Mouse (Mus musculus) limb, embryonic 13.5 days (tissue): ENCODE data around the gene Zbtb37. TPM values are rescaled to one million over a fixed set of nuclear protein-coding genes. Genes with fewer than 3 reads are reported as not detected.
"Not testable (repeated sequence)": the region's sequence is repeated elsewhere in the genome, so short reads cannot be mapped to it uniquely, and the experiment has no call there.

Source experiments
- ATAC-seq: fragments of 200-750 bp; cut with Nextera tagmentation; 2 replicates; pipeline ENCODE4 v1.8.0; 2017; ENCODE audit warnings: low read depth, moderate number of reproducible peaks, moderate TSS enrichment; ENCODE audit not compliant: low FRiP score
- H3K27ac ChIP-seq: fragments of 300-500 bp; sonication (generic); 2 replicates; pipeline ENCODE4 v1.5.1; 2015; ENCODE audit warnings: inconsistent platforms, mild to moderate bottlenecking, moderate library complexity
- H3K27me3 ChIP-seq: fragments of 300-500 bp; sonication (generic); 2 replicates; pipeline ENCODE4 v1.6.1; 2015; ENCODE audit warnings: mild to moderate bottlenecking, inconsistent platforms
- H3K36me3 ChIP-seq: fragments of 300-500 bp; sonication (generic); 2 replicates; pipeline ENCODE4 v1.6.1; 2015; ENCODE audit warnings: inconsistent platforms, mild to moderate bottlenecking, moderate library complexity
- H3K4me1 ChIP-seq: fragments of 300-500 bp; sonication (generic); 2 replicates; pipeline ENCODE4 v1.6.1; 2015; ENCODE audit warnings: inconsistent platforms
- H3K4me2 ChIP-seq: fragments of 300-500 bp; sonication (generic); replicated peaks from 2 replicates; pipeline ENCODE4 v1.6.1; 2015; ENCODE audit warnings: inconsistent platforms, mild to moderate bottlenecking, moderate library complexity
- H3K4me3 ChIP-seq: fragments of 300-500 bp; sonication (generic); 2 replicates; pipeline ENCODE4 v1.5.1; 2015; ENCODE audit warnings: moderate library complexity, mild to moderate bottlenecking, inconsistent platforms
- H3K9ac ChIP-seq: fragments of 300-500 bp; sonication (generic); 2 replicates; pipeline ENCODE4 v1.6.1; 2015; ENCODE audit warnings: mild to moderate bottlenecking, inconsistent platforms
- H3K9me3 ChIP-seq: fragments of 300-500 bp; sonication (generic); 2 replicates; pipeline ENCODE4 v1.6.1; 2016; ENCODE audit warnings: inconsistent platforms
- WGBS: fragments of 180-500 bp; shearing (Covaris S2); methylation state at CpG from one replicate; pipeline ENCODE4 v1.1.7; 2015; 5-methylcytosine and 5-hydroxymethylcytosine counted together
- polyA plus RNA-seq: library from polyadenylated mRNA; unstranded; fragments of >200 nt; fragmentation: Nextera tagmentation; extraction: Ambion mirVana; gene quantifications from 2 replicates; pipeline ENCODE4 v1.2.1, GENCODE M21; 2015

Gene Zbtb37
- polyA plus RNA-seq, 1 experiment from 2014 or later: 10.8 TPM

DNA sequence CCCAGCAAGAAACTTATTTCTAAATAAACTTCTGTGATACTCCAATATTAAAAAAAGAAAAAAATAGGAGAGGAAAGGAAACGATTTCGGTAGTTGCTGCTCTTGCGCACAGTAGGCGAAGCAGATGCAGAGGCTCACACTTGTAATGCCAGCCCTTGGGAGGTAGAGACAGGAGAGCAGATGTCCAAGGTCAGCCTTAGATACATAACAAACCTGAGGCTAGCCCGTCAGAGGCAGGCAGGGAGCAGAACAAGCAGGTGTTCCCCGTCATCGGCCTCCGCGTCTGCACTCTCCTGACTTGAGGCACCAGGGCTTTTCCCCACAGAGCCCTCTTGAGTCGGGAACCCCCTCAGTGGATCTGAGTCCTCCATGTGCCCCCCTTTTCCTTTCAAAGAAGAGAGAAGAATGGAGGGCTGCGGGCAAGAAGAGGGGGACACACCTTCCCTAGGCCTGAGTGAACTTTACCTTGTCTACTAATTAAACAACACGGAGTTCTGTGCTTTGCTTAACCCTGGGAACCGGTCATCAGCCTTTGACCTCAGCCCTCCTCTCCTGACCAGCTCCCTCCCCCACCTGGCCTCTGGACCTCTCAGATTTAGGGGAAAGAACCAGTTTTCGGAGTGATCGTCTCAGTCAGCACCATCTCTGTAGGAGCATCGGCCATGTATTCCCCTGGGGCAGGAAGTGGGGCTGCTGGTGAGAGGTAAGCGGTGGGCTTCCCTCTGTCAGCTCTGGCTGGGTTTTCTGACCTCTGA, 47.6 kb downstream of the Zbtb37 start:
- no peak for ATAC-seq
- no peak overlapping the region for H3K4me2 ChIP-seq
- 82% methylated on average over 17 of the region's 17 CpGs for WGBS
- no peak overlapping the region for H3K27ac ChIP-seq
- H3K27me3 ChIP-seq: no peaks in the 10 kb centered on the region
- no peaks in the 10 kb centered on the region for H3K9me3 ChIP-seq
- no peak overlapping the region for H3K9ac ChIP-seq
- no peaks in the 10 kb centered on the region for H3K36me3 ChIP-seq
- peaks cover 6% of the 10 kb centered on the region; the same call in 1 of the 2 replicates for H3K4me1 ChIP-seq
- H3K4me3 ChIP-seq: no peak overlapping the region

DNA sequence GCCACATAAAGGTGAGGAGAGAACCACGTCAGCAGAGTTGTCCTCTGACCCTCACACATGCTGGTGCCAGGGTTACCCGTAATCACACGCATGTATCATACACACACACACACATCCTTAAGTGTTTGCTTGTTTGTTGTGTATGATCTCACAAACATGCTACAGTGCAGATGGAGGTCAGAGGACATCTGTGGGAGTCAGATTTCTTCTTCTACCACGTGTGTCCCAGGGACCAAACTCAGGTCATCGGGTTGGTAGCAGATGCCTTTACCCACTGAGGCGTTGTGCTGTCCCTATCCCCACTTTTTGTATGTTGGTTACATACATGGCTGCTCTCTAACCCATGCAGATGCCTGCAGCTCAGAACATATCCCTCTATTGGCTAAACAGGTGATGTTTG, 49.2 kb downstream of the Zbtb37 start:
- peaks cover 6% of the 10 kb centered on the region; the same call in 1 of the 2 replicates for H3K4me1 ChIP-seq
- H3K27me3 ChIP-seq: no peaks in the 10 kb centered on the region
- no peak for ATAC-seq
- 74% methylated on average over 6 of the region's 6 CpGs for WGBS
- no peaks in the 10 kb centered on the region for H3K9me3 ChIP-seq
- H3K9ac ChIP-seq: no peak overlapping the region
- H3K36me3 ChIP-seq: no peaks in the 10 kb centered on the region
- no peak overlapping the region for H3K27ac ChIP-seq
- H3K4me3 ChIP-seq: no peak overlapping the region
- H3K4me2 ChIP-seq: no peak overlapping the region

DNA sequence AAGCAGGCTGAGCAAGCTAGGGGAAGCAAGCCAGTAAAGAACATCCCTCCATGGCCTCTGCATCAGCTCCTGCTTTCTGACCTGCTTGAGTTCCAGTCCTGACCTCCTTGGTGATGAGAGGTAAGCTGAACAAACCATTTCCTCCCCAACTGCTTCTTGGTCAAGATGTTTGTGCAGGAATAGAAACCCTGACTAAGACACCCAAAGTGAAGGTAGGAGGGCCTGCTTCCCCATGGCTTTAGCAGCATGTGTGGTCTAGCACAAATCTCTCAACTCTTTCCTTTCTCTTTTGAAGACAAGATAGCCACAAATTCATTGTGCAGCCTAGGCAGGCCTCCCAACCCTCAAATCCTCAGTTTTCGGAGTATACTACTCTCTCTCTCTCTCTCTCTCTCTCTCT, 49.9 kb downstream of the Zbtb37 start:
- not testable (repeated sequence) for H3K9ac ChIP-seq, H3K36me3 ChIP-seq, H3K9me3 ChIP-seq, H3K4me3 ChIP-seq, H3K4me1 ChIP-seq, H3K4me2 ChIP-seq, ATAC-seq, H3K27ac ChIP-seq, H3K27me3 ChIP-seq
- WGBS: 89% methylated on average over 1 of the region's 1 CpGs

DNA sequence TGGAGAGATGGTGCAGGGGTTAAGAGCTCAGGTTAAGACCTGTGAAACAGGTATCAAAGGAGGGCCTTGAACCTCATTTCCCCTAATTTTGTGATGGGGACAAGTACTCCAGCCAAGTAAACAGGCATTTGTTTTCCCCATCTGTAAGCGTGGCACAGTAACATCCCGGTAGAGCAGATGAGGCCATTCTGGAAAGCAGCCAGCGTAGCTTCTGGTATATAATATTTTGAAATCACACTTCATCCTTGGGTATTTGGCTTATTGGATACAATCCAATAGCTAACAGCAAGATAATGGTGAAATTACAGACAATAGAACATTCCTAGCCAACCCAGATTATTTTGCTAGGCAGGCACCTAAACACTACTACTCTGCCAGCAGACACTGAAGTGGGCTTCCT, 51.8 kb downstream of the Zbtb37 start:
- H3K4me3 ChIP-seq: no peak overlapping the region
- no peak overlapping the region for H3K4me2 ChIP-seq
- H3K36me3 ChIP-seq: no peaks in the 10 kb centered on the region
- ATAC-seq: no peak
- H3K4me1 ChIP-seq: peaks cover 6% of the 10 kb centered on the region; the same call in 1 of the 2 replicates
- no peak overlapping the region for H3K27ac ChIP-seq
- H3K9me3 ChIP-seq: no peaks in the 10 kb centered on the region
- no peak overlapping the region for H3K9ac ChIP-seq
- no peaks in the 10 kb centered on the region for H3K27me3 ChIP-seq
- 82% methylated on average over 3 of the region's 3 CpGs for WGBS

DNA sequence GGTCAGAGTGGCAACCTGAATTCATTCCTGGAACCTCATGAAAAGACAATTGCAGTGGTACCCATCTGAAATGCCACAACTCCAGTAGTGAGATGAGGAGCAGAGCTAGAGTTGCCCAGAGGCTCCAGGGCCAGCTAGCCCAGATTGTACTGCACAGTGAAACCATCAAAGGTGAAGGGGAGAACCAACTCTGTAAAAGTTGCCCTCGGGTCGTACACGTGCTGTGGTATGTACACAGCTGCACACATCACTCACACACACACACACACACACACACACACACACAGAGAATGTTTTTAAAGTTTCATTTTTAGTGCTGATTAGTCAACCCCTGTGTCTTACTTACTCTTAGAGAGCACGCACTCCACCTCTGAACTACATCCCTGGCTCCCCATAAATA, 53.3 kb downstream of the Zbtb37 start:
- H3K27ac ChIP-seq: no peak overlapping the region
- H3K36me3 ChIP-seq: no peaks in the 10 kb centered on the region
- ATAC-seq: no peak

DNA sequence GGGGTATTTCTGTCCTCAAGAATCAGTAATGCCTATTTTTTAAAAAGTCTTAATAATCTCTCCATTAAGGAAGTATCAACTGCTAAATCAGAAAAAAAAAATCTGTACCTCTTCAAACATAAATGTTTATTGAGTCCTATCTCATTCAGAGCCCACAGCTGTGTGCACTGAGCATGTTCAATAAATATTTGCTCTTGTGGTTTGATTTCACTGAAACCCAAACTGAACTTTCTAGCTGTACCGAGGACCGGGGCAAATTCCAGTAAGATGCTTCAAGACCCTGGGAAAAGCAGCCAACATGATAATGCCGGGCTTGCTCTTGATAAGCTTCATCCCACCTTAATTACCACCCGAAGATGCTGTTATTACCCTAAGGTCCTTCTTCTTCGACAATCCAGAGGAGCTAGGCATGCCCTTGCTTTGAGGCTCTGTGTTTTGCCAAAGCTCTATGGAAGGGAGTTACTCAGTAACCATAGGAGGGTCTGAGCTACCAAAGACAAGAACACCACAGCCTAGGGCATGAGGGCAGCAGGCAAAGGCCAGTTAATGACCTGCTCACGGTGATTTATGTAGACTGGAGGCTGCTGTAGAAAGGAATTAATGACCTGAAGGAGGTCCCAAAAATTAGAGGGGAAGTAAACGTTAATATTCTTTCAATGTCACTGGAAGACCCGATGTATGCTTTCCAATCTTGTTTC, 54.0 kb downstream of the Zbtb37 start:
- H3K4me2 ChIP-seq: no peak overlapping the region
- ATAC-seq: no peak
- H3K9me3 ChIP-seq: no peaks in the 10 kb centered on the region
- no peak overlapping the region for H3K27ac ChIP-seq
- no peak overlapping the region for H3K9ac ChIP-seq
- 71% methylated on average over 8 of the region's 8 CpGs for WGBS
- H3K4me3 ChIP-seq: no peak overlapping the region
- peaks cover 6% of the 10 kb centered on the region; the same call in 1 of the 2 replicates for H3K4me1 ChIP-seq
- H3K36me3 ChIP-seq: no peaks in the 10 kb centered on the region
- no peaks in the 10 kb centered on the region for H3K27me3 ChIP-seq

More for the DNA sequence above, 53.3 kb downstream of the Zbtb37 start:
- H3K4me3 ChIP-seq: no peak overlapping the region
- H3K4me1 ChIP-seq: peaks cover 6% of the 10 kb centered on the region; the same call in 1 of the 2 replicates
- H3K9ac ChIP-seq: no peak overlapping the region
- H3K4me2 ChIP-seq: no peak overlapping the region
- H3K27me3 ChIP-seq: no peaks in the 10 kb centered on the region
- 86% methylated on average over 4 of the region's 4 CpGs for WGBS
- no peaks in the 10 kb centered on the region for H3K9me3 ChIP-seq

DNA sequence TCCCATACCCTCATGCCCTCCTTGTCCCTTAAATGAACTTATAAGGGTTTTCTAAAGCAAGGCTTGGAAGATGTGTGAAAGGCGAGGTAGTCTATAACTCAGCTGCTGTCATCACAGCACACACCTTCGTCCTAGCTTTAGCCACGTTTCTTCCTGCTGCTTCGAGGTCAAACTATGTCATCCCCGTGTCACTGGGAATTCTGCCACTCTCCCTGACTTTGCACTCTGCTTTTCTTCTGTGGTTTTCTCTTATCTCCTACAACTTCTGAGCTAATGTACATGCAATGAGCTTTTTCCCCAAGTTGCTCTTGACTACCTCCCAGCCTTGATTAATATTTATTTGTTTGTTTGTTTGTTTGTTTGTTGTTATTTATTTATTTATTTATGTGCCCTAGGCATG, 54.6 kb downstream of the Zbtb37 start:
- peaks cover 4% of the 10 kb centered on the region; the same call in 1 of the 2 replicates for H3K36me3 ChIP-seq
- no peak overlapping the region for H3K27ac ChIP-seq
- no peaks in the 10 kb centered on the region for H3K27me3 ChIP-seq
- H3K9me3 ChIP-seq: no peaks in the 10 kb centered on the region
- 77% methylated on average over 5 of the region's 5 CpGs for WGBS
- H3K4me1 ChIP-seq: peaks cover 6% of the 10 kb centered on the region; the same call in 1 of the 2 replicates
- no peak overlapping the region for H3K9ac ChIP-seq
- H3K4me2 ChIP-seq: no peak overlapping the region
- no peak for ATAC-seq
- H3K4me3 ChIP-seq: no peak overlapping the region

DNA sequence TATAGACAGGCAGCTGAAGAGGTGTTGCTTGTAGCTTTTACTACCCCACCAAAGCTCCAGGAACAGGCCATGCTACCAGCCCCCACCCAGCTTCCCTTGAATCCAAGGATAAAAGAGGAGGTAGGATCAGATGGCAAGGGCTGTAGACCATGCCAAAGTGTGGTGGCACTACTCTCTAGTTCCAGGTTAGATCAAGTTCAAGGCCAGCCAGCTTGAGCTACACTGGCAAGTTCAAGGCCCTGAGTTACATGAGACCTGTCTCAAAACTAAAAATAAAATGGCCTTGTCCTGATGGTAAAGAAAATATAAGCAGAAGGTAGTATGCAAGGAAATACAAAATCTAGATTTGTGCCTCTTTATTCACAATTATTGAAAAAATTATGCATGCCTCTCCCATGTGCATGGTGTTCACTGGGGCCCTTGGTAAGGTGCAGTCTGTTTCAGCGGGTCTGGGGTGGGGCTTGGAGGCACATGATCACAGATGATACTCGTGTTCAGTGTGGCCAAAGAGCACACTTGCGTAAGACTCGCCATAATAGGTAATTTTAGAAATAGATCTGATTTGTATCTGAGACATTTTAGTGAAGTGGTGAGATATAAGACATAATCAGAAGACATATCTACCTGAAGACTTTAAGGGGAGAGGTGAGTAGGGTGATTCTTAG, 56.4 kb downstream of the Zbtb37 start, which contains the start of gene Serpinc1:
Gene Serpinc1 (plus strand): TSS at position 515 of the 665 bp plus-strand sequence.
- WGBS: 90% methylated on average over 4 of the region's 4 CpGs
- Histone ChIP-seq H3K36me3 (peaks cover 4% of the 10 kb centered on the region; the same call in 1 of the 2 replicates), H3K27ac (no peak within 1 kb of the TSS), H3K4me3 (no peak within 1 kb of the TSS), H3K4me1 (peaks cover 6% of the 10 kb centered on the region; the same call in 1 of the 2 replicates), H3K4me2 (no peak within 1 kb of the TSS), H3K9me3 (no peaks in the 10 kb centered on the region), H3K27me3 (no peaks in the 10 kb centered on the region), H3K9ac (no peak within 1 kb of the TSS)
- ATAC-seq: no peak

DNA sequence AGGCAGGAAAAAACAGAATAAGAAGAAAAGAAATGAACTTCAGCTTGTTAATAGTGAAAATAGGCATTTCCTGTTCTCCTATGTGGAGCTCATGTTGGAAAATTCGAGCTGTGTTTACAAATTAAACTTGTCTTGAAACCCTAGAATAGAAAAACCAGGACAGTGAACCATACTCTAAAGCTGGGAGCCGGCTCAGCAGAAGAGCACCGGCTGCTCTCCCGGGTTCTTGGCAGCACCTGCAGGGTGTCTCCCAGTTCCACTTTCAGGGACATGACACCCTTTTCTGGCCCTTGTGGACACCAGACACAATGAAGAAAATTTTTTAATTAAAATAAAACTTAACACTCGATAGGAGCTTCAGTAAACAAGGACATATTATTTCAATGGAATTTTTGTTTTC, 66.0 kb downstream of the Zbtb37 start:
- H3K4me1 ChIP-seq: no peaks in the 10 kb centered on the region
- no peak overlapping the region for H3K4me2 ChIP-seq
- H3K9ac ChIP-seq: no peak overlapping the region
- no peaks in the 10 kb centered on the region for H3K27me3 ChIP-seq
- H3K9me3 ChIP-seq: no peaks in the 10 kb centered on the region
- 87% methylated on average over 5 of the region's 5 CpGs for WGBS
- no peak for ATAC-seq
- no peak overlapping the region for H3K4me3 ChIP-seq
- H3K27ac ChIP-seq: no peak overlapping the region
- H3K36me3 ChIP-seq: peaks cover 63% of the 10 kb centered on the region

DNA sequence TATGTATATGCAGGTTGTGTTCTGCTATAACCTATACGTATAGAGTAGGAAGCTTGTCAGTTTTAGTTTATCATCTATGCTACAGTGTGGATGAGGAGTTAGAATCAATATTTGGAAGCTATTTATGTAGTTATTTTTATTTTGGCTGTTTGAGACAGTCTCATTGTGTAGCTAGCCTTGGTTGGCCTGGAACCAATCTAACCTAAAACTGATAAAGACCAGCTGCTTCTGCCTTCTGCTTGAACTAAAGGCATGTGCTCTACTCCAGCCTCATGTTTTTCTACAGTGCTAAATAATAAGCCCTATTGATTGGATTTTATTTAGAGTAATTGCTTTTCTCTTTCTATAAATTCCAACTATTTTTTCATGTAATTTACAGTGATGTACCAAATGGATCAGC, 67.4 kb downstream of the Zbtb37 start:
- peaks cover 76% of the 10 kb centered on the region for H3K36me3 ChIP-seq
- no peaks in the 10 kb centered on the region for H3K27me3 ChIP-seq
- no peaks in the 10 kb centered on the region for H3K9me3 ChIP-seq
- no peak overlapping the region for H3K4me3 ChIP-seq
- H3K27ac ChIP-seq: no peak overlapping the region
- H3K9ac ChIP-seq: no peak overlapping the region
- no peak overlapping the region for H3K4me2 ChIP-seq
- 90% methylated on average over 1 of the region's 1 CpGs for WGBS
- H3K4me1 ChIP-seq: no peaks in the 10 kb centered on the region
- no peak for ATAC-seq

DNA sequence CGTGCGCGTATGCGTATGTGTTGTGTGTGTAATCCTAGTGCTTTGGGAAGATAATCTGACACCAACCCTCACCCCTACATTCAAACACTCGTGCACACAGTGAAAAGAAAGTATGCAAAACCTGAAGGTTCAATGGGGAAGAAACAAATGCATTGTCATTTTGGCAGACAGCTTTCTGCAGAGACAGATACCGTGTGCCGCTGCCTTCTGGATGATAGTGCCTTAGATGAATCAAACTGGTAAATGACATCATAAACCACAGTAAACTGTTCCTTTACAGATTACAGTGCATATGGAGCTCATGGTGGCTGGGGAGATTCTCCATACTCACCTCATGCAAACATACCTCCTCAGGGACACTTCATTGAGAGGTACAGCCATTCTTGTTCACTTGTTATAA, 71.5 kb downstream of the Zbtb37 start:
- ATAC-seq: no peak
- Histone ChIP-seq H3K27me3 (no peaks in the 10 kb centered on the region), H3K9me3 (no peaks in the 10 kb centered on the region), H3K9ac (no peak overlapping the region), H3K27ac (no peak overlapping the region), H3K4me1 (no peaks in the 10 kb centered on the region), H3K4me3 (no peak overlapping the region), H3K4me2 (no peak overlapping the region), H3K36me3 (peaks cover 76% of the 10 kb centered on the region)
- 93% methylated on average over 7 of the region's 7 CpGs for WGBS
